Mouse (Mus musculus): ENCODE measurements around the gene Mycbpap. TPM values are rescaled to one million over a fixed set of nuclear protein-coding genes. Genes with fewer than 3 reads are reported as not detected.

The Mycbpap gene
- total RNA-seq, 2 experiments from 2014 or later = 7.4 to 12.4 TPM

DNA sequence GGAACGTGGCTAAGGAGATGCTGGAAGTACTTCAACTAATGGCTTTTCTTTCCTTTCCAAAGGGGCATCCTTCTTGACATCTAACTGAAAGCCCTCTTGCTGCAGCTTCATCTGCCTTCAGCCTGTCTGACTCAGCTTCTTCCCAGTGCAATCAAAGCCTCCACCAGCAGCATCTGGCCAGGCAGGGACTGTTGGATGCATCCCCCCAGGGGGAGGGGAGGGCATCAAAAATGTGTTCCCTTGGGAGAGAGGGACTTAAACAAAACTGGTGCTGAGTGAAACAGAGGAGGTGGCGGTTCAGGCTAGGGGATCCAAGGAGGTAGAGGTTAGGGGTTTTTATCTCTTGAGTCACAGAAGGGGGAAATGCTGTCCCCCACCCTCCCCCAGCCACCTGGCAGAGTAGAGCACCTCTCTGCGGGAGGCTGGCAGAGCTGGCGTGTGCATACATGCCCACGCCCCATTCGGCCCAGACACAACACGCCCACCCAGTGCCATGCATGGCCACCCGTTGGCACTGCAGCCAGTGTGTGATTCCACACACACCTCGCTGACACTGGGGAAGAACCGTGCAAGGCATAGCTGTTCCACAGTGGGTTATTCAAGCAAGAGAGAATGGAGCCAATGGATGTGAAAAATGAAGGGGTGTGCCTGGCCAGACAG is 66.3 kb downstream of the Mycbpap start:
- no peak for DNase-seq (ENCODE audit: low spot score in 2 of 2)

DNA sequence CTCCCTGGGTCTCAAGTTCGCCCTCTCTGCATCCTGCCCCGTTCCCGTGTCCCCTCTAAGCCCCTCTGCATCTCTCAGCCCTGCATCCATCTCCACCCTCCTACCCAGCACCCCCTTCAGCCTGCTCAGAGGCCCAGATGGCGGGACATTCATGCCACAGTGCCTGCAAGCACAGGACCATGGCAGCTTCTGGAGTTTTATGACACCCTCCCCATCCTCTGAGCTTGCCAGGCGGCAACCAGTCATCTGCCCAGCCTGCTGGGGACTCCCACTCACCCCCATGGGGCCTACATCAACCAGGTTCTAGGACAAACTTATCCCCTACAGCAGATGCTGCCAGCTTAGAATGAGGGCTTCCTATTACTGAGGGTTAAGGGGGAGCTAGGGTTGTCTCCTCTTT is 66.8 kb downstream of the Mycbpap start:
- no peak for DNase-seq (ENCODE audit: low spot score in 2 of 2)

Other genes starting within 250 kb of the Mycbpap start
- not detected for gene Gm21885, start 239.9 kb downstream of the Mycbpap start, total RNA-seq (2021)
- 10 to 100 TPM; 58.1 to 71.9 TPM for gene Luc7l3, start 199.8 kb downstream of the Mycbpap start, total RNA-seq (2021)
- gene Ankrd40, start 193.7 kb downstream of the Mycbpap start, total RNA-seq (2021) = 100 to 1,000 TPM; 149 to 159 TPM
- 1 to 10 TPM; 3.7 to 6.5 TPM for gene Abcc3, start 128.7 kb downstream of the Mycbpap start, total RNA-seq (2021)
- under 1 TPM; 0.32 to 0.70 TPM for gene Cacna1g, start 47.5 kb downstream of the Mycbpap start, total RNA-seq (2021)
- gene Spata20, start 35.6 kb downstream of the Mycbpap start, total RNA-seq (2021) = not detected
- gene Epn3, start 21.8 kb downstream of the Mycbpap start, total RNA-seq (2021) = 10 to 100 TPM; 33.3 to 48.4 TPM
- 10 to 100 TPM; 12.2 to 16.7 TPM for gene Rsad1, start 27.5 kb upstream of the Mycbpap start, total RNA-seq (2021)
- gene Chad, start 43.3 kb upstream of the Mycbpap start, total RNA-seq (2021) = not detected
- gene Acsf2, start 80.1 kb upstream of the Mycbpap start, total RNA-seq (2021) = 100 to 1,000 TPM; 143 to 171 TPM
- gene Lrrc59, start 108.0 kb upstream of the Mycbpap start, total RNA-seq (2021) = 100 to 1,000 TPM; 124 to 133 TPM
- 10 to 100 TPM; 65.8 to 73.0 TPM for gene Mrpl27, start 132.0 kb upstream of the Mycbpap start, total RNA-seq (2021)
- under 1 TPM; 0.23 to 0.45 TPM for gene Eme1, start 132.2 kb upstream of the Mycbpap start, total RNA-seq (2021)
- gene Xylt2, start 155.8 kb upstream of the Mycbpap start, total RNA-seq (2021) = 10 to 100 TPM; 10.6 to 11.8 TPM
- gene Gm11541, start 182.8 kb upstream of the Mycbpap start, total RNA-seq (2021) = not detected
- under 1 TPM; 0.33 to 0.42 TPM for gene Cdc34b, start 220.0 kb upstream of the Mycbpap start, total RNA-seq (2021)